Mouse (Mus musculus) stomach, postnatal 0 days (tissue): ENCODE data around the gene Snx11.

Experiments used
- CTCF ChIP-seq: IDR thresholded peaks from 2 replicates; pipeline ENCODE4 v1.5.1; 2016; ENCODE audit warnings: antibody characterized with exemption, low read depth, mild to moderate bottlenecking, moderate library complexity
- EP300 ChIP-seq: optimal IDR thresholded peaks from 2 replicates; pipeline ENCODE3; 2016; ENCODE audit warnings: antibody characterized with exemption

DNA sequence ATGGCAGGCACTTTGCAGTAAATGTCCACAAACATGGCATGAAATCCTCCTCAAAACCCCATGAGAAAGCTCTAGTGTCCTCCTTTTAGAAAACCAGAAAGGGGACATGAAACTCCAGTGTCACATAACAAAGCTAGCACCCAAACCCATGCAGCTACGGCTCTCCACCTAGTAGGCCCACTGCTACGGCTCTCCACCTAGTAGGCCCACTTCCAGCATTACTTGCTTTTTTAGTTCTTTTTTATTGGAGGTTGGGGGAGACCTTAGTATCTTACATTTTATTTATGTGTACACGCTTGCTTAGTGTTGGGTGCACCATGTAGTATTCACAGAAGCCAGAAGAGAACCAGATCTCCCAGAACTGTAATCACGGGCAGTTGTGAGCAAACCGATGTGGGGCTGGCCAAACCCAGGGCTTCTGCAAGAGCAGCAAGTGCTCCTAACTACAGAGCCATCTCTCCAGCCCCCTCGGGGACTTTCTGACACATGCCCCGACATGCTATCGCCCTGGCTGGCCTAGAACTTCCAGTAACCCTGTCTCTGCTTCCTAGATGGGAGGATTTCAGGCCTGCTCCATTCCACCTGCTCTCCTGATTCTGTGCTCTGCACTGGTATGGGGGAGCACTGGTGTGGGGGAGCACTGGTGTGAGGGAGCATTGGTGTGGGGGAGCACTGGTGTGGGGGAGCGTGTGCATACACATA, 5.9 kb downstream of the Snx11 start:
- TF ChIP-seq CTCF (no peak), EP300 (no peak)
